Mouse (Mus musculus): ENCODE data around the gene Slc7a5. TPM values are rescaled to one million over a fixed set of nuclear protein-coding genes. Genes with fewer than 3 reads are reported as not detected.

Gene Slc7a5
- 1 to 10 TPM; 3.1 to 3.6 TPM for total RNA-seq (2021)

DNA sequence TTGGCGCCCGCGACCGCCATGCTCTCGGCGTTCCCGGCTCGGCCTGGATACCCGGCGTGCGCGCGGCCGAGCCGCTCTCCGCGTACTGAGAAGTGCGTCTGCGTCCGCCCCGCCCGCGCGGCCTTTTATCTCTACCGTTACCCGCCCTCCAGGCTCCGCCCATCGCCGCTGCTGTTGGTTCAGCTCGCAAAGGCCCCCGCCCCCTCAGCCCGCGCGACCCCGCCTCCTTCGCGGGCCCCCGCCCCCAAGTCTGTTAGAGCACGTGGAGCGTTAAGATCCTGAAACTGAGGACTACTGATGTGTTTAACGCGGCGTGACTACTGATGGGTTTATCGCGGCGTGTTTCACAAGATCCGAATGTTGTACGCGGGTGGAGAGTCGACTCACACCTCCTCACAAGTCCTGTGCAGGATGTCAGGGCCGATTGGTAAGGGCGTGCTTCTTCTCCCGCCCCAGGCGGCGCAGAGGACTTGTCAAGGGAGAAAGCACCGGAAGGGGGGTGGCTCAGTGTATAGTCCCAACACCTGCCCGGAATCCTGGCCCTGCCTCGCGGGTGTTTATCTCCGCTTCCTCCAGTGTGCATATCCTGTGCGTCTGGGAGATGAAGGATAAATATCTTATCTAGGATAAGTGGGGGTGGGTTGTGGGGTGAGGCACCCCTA, at the start of gene Slc7a5:
Gene Slc7a5, minus strand, starts transcription at position 108 of the 662 bp plus-strand sequence.
- peak; percentile 96 to 97 for DNase-seq
- intact Hi-C loops (cut with DNase I), result no loop called here

DNA sequence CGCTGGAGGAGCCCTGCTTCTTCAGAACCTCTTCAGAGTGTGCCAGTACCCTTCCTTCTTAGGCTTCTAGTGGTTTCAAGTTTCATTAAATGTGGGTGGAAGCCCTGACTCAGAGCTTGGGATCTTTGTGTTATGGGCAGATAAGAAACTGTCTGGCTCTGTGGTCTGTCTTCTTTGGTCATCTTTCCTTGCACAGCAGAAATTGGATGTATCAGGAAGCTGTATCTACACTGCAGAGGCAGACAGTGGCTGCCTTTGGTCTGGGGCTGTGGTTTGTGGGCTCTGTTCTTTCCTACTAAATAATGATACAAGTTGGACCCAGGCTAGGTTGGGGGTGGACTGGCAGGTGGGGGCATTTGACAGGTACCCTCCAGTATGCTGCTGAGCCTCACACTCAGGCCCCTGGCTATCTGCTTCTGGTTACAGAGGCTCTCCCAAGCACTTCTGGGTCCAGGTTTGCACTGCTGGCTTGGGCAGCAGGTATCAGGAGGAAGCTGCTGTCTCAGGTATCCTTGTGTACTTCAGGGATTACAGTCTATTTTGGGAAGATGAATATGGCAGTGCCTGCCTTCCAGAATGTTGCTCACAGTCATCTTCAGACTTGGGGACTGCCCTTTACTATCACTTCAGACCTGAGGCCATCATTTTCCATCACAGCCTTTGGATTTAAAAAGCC, 48.5 kb upstream of the Slc7a5 start:
- intact Hi-C loops (cut with DNase I), result no loop called here
- DNase-seq, result no peak

DNA sequence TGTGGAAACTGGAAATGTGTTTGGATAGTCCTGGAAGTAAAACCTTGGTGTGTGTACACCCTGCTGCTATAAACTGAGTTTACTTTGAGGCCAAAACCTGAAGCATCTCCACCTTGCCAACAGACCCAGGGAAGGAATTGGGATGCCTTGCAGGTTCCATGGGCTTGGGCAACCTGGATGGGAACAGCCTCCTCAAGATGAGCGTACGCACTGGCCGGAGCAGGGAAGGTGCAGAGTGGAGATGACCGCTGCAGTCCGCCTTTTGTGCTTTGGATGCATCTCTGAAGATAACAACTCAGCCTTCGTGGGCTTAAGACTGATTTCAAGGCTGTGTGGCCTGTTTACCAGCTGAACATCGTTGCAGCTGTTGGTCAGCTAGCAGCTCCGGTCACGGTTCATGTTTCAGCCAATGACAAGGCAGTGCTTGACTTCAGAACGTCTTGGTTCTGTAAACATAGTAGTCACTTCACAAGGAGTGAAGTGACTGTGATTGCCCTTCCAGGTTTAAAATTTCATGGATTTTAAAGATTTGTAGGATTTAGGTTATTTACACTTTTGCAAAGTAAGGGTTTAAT, 47.6 kb upstream of the Slc7a5 start:
- no peak for DNase-seq
- intact Hi-C loops (cut with DNase I), result no loop called here

DNA sequence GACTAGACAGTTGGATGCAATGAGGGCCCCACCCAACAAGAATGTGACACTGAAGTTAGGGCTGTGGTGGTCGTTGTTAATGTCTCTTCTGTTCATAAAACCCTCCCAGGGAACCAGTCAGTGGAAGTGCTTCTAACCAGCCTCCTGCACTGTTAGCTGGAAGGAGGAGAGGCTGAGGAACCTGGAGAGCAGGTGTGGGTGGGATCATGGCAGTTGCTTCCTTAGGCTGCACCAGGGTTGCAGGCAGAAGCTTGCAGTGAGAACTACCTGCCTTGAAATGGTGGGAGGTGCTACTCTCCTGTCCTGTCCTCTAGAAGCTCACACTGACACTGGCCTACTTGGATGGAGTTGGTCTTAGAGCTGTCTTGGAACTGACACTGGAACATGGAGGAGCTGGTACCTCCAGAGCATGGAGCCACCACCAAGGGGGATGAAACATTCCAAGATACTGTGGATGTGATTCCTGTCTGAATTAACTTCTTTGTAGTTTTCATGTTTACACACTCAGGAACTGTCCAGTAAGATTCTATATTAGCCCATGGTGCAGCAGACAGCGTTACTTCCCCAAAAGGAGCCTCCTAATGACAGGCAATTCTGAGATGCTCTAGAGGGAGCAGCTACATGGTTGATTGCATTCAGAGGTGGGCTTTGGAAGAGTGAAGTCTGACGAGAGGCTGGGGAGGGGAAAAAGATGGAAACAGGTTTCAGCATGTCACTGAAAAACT, 46.5 kb upstream of the Slc7a5 start:
- intact Hi-C loops (cut with DNase I), result no loop called here
- no peak for DNase-seq

DNA sequence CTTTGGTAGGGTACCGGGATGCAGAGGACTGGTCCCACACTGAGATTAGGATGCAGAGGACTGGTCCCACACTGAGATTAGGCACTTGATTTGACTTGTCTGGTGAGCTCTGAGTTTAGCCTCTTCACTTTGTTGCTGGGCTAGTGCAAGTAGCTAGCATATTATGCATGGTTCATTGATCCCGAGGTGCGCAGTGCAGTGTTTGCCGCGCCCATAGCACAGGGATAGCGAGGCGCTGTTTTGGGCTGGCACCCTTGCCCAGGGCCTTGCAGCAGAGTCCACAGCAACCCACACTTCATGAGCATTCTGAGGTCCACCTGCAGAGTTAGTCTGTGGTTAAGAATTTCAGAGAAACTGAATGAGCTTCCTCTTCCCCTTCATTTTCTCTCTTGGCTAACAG, 45.3 kb upstream of the Slc7a5 start:
- intact Hi-C loops (cut with DNase I), result no loop called here
- no peak for DNase-seq

DNA sequence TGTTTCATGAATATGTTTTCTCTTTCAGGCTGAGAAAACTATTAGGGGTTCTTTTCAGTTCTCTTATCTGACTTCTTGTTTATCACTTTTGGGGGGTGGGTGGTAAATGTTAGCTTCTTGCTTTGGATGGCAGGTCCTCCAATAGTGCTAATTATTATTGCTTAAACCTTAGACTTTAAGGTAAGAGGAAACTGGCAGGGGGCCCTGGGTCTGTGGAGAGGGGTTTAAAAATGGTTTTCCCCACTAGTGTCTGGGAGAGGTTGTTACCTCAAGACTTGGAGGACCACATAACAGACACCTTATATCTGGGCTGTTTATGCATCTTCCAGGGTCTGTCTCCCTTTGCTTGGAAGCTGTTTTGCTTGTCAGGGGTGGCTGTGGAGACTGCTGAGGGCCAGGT, 44.6 kb upstream of the Slc7a5 start:
- intact Hi-C loops (cut with DNase I), result no loop called here
- DNase-seq, result no peak

DNA sequence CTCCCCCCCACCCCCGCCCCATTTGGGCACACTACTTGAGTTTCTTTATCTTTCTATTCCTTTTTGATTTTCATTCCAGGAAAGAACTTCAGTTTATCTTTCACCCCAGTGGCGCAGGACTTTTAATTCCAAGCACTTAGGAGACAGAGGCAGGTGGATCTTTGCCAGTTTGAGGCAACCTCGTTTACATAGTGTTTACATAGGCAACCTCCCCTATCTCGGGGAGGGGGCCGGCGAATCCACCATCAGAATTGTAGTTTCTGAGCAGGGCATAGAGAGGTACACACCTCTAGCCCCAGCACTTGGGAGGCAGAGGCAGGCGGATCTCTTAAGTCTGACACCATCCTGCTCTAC, 44.1 kb upstream of the Slc7a5 start:
- intact Hi-C loops (cut with DNase I), result no loop called here
- DNase-seq, result no peak

DNA sequence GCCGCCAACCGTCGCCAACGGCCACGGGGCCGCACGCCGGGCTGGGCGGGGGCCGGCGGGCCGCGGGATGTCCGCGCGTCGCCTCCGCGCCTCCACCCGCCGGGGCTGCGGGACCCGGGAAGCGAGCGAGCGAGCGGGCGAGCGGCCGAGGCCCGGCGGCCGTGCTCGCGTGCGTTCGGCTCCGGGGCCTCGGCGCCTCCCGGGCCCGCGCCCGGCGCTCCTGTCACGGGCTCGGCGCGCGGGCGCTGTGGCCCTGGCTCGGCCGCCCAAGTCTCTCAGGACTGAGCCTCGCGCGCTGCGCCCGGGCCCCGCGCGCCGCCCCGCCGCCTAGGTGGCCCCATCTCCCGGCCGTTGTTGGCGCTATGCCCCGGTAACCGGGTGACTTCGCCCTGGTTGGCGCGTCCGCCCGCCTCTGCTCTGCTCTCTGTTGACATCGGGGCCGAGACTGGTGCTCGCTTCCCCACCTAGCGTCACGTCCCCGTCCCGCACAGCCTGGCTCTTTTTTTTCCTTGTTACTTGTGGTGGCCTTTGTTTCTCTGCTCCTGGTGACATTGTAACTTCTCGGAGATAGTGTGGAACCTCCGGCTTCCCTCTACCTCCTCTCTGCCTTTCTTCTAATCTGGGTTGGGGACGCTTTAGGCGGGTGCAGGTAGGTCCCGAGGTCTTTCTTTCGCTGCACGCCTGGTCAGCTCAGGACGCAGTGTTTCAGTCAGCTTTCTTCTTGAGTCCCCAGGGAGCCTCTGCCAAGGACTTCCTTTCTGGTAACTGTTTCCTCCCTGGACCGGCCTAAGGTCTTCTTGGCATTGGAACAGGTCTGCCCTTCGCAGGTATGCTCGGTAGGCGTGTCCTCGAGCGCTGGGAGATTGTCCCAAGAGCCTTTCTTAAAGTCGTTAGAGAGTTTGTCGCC, 43.5 kb upstream of the Slc7a5 start:
- peak; percentile 62 to 65 for DNase-seq
- intact Hi-C loops (cut with DNase I), result no loop called here

DNA sequence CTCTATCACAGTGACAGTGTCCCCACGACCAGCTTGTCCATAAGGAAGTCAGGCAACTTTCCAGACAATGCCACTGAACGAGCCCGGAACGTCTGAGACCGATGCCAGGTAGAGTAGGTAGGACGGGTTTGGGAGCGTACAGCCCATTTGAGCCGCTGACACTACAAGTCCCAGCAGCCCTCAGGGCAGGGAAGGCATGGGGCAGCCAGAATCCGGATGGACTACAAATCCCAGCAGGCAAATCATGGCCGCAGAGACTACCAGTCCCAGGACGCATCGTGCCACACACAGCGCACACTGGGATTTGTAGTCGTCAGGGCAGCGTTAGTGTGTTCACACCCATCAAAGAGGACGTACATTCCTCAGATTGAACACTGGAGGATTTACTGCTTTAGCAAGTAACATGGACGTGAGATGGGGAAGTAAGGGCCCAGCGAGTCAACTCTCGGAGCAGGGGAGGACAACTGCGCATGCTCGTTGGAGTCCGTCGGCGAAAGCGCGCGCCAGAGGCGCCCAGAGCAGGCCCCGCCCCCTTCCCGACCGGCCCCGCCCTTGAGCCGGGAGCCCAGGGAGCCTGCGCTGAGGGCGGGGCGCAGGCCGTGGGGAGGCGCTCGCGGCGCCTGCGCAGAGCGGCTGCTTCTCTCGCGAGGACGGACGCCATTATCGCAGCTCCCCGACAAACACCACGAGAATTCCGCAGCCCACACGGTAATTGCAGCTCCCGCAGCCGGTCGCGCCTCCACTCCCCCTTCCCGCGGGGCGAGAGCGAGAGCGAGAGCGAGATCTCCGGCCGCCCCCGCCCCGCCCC, 42.7 kb upstream of the Slc7a5 start:
- intact Hi-C loops (cut with DNase I), result no loop called here
- peak; percentile 98 to 100 for DNase-seq

DNA sequence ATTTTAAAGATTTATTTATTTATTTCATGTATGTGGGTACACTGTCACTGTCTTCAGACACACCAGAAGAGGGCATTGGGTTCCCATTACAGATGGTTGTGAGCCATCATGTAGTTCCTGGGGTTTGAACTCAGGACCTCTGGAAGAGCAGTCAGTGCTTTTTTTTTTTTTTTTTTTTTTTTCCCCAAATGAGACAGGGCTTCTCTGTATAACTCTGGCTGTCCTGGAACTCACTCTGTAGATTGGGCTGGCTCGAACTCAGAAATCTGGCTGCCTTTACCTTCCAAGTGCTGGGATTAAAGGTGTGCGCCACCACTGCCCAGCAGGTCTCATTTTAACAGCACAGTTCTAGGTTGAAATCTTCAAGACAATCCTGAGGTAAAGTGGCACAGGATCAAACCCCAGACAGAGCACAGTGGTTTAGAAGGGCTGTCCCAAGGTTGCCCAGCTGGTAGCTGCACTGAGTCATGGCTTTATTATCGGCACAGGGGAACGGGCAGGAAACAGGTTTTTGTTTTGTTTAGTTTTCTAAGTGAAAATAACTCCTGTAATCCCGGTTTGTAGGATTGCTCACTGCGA, 41.8 kb upstream of the Slc7a5 start, which contains the start of gene Banp:
Gene Banp, plus strand, starts transcription at position 529 of the 579 bp plus-strand sequence.
- DNase-seq, result no peak
- intact Hi-C loops (cut with DNase I), result no loop called here

DNA sequence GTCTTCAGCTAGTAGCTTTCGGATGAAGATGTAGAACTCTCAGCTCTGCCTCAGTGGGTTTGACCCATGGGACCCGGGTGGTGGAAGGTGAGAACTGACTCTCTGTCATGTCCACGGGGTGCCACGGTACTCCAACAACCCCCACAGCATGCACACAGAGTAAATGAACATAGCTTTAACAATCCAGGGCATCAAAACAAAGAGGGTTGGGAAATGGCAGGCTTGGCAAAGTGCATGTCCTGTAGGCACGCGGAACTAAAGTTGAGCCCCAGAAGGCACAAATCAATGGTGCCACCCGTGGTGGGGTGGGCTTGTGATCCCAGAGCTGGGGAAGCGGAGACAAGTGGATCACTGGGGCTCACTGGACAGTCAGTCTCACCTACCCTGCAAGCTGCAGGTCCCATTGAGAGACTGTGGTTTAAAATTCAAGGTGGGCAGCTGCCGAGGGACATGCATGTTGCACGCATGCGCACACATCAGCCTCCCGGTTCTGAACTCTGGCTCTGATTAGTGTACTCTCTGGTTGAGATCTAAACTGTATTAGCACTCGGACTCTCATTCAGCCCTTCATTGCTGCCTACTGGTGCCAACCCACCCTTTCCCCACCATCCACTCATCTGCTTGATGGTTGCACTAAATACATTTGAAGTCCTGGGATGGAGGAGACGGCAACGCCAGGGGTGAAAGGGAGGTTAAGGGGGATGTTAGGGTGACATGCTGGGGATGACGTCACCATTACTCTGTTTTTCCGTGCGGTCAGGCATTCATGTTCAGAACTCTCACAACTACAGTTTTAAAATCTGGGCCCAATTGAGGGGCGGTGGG, 41.0 kb upstream of the Slc7a5 start:
- DNase-seq, result no peak
- intact Hi-C loops (cut with DNase I), result no loop called here

DNA sequence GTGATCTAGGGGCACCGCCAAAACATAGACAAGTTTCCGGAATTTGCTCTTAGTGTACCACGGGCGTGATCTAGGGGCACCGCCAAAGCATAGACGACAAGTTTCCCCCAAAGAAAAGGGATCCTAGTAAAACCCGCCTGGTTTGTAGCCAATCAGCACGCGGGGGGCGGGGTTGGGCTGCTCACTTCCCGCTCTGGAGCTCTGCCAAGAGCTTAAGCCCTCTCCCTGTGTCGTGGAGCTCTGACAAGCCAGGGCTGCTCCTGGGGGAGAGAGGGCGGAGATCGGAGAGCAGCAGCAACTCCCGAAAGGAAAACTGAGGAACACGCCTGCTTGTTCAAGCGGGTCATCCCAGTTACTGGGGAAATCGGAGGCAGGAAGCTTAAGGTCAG, 40.3 kb upstream of the Slc7a5 start:
- DNase-seq, result peak; percentile 89
- intact Hi-C loops (cut with DNase I), result no loop called here

DNA sequence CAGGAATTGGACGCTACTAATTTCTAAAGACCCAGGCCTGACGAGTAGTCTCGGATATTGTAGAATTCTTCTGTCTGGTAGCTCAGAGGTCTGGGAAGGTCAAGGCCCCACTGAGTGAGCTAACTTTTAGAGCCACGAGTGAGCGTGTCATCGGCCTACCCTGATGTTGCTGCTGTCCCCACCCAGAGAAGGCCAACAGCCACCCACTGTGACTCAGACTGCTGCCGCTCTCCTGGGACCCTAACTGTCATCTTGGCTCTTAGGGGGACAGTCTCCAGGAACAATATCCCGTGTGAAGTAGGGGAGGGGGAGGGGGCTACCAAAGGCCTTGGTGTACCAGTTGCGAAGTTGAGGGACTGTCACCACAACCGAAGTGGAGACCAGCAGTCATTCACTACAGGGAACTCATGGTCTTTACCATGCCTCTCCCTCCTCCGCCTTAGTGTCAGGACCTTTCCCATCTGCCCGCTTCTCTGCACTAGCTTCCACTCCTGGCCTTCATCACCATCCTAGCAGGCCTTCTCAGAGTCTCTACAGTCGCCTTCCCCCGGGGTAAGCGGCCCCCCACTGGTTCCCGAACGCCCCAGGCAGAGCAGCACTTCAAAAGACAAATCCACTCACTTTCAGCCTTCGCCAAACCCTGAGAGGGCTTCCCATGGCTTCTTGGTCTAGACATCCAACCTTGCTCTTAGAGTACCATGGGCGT, 39.7 kb upstream of the Slc7a5 start:
- no peak for DNase-seq
- intact Hi-C loops (cut with DNase I), result no loop called here

DNA sequence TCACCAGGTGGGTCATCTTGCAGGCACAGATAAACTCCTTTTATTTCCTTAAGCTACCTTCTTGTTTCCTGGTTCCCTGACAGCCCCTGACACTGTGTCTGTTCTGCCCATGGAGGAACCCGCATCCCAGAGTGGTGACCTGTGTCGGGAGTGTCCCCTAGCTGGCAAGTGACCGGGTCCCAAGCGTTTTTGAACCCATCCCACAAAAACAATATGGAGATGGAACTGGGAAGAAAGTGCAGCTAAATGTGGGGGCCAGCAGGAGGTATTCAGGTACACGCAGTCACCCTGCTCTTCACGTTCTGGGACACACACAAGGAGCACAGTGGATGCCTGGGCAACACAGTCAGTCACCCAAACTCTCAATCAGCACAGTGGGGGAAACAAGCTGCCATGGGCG, 38.9 kb upstream of the Slc7a5 start:
- no peak for DNase-seq
- intact Hi-C loops (cut with DNase I), result no loop called here

DNA sequence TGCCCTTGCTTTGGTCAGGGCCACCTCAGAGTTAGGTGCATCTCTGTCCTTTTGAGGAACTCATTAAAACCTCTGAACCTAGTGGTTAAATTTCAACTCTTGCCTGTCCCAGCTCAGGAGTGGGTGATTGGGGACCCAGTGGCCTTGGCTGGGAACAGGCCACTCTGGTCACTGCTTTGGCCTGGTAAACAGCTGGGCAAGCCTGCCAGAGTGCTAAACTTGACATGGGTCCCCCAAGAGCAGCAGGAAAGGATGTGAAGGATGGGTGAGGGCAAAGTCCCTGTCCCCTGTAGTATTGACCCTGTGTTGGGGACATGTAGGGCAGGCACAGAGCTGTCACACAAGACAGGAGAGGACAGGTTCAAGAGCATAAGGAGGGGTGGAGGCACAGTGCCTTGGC, 37.3 kb upstream of the Slc7a5 start, which contains the start of gene Car5a:
Gene Car5a, minus strand, starts transcription at position 74 of the 400 bp plus-strand sequence.
- no peak for DNase-seq
- intact Hi-C loops (cut with DNase I), result no loop called here

DNA sequence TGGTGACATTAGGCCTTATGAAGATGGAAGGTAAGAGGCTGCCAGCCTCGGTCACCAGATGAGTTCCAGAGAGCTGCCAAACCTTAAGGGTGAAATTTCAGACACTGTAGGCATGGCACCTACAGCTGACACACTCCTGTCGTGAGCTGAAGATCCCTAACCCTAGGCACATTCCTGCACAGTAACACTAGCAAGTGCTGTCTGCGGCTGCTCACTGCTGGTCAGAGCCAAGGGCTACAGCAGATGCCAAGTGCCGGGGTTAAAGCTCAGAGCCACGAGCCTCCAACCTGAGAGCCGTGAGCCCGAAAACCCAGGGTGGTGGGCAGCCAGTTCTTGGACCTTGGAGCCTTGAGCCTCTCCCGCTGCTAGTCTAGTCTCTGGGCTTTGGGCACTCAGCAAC, 36.2 kb upstream of the Slc7a5 start:
- DNase-seq, result no peak
- intact Hi-C loops (cut with DNase I), result no loop called here

DNA sequence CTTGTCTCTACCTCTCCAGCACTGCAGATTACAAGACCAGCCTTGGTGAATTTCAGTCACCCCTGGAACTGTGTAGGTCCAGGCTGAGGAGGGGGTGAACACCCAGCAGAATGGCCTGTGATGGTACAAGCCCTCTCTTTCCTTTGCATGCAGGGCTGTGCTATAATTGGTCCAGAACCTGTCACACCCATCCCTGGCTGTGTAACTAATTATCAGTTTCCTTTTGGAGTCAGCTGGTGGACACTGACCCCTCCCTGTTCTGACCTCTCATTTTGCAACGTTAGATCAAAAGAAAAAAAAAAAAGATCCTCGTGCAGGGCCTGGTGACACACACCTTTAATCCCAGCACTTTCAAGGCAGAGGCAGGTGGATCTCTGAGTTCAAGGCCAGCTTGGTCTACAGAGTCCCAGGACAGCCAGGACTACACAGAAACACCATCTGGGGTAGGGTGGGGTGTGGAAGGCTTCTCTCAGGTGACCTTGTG, 35.6 kb upstream of the Slc7a5 start:
- DNase-seq, result no peak
- intact Hi-C loops (cut with DNase I), result no loop called here

DNA sequence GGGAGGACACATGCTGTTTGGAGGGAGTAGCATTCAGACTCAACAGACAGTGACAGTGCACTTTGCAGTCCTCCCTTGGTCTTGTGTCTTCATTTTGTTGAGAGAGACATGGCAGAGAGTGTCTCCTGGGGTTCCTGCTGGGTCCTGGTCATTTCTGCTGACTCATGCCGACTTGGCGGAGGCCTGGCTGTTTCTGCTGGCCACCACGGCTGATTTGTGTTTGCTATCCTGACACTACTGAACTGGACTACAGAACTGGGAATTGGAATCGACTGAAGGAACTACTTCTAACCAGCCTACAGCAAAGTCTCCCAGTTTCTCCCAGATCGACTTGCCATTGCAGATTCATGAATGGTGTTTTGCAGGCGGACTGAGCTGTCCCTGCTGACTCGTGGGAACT, 31.2 kb upstream of the Slc7a5 start:
- intact Hi-C loops (cut with DNase I), result no loop called here
- no peak for DNase-seq
